Comparison of ENCODE assay signal across 25 mouse cellular contexts in the genomic region with DNA sequence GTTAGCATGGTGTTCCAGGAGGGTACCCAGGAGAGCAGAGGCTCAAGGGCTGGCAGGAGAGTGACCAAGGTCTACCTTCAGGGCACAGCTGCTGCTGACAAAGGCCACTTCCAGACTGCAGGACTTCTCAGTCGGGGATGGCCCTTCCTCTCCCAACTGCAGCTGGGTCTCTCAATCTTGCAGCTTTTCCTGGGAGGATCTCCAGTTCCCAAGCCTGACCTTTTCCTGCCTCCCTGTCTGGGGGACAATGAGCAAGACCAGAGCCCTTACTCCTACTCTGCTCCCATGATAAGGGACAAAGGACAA. TPM values are rescaled to one million over a fixed set of nuclear protein-coding genes. Genes with fewer than 3 reads are reported as not detected.
DNase-seq lines count a peak whose midpoint lies in the region; ATAC-seq and TF ChIP-seq lines count a peak whose summit lies in the region.
"Had no signal": no experiment of that assay in that cellular context is flagged by ENCODE, and none has a peak within 500 bp of the region (broad histone marks: within the 10 kb centered on the region; RNA-seq: fewer than 3 reads in every experiment).

No protein-coding gene starts in this region.

- no peaks in the 10 kb centered on the region for H3K27me3 ChIP-seq in heart, embryonic 12.5 days (replicated peaks)
- H3K27me3 ChIP-seq in hindbrain, embryonic 10.5 days (ENCODE audit: insufficient read depth, poor library complexity, severe bottlenecking): no peaks in the 10 kb centered on the region
- no peaks in the 10 kb centered on the region for H3K27me3 ChIP-seq in hindbrain, embryonic 14.5 days (ENCODE audit: control insufficient read depth, insufficient read depth, low read length)
- H3K27me3 ChIP-seq in limb, embryonic 10.5 days (ENCODE audit: low read depth, poor library complexity, severe bottlenecking): no peaks in the 10 kb centered on the region
- H3K27me3 ChIP-seq in myocyte (ENCODE audit: control insufficient read depth, insufficient read depth, insufficient read length): no peaks in the 10 kb centered on the region
- H3K27me3 ChIP-seq: CH12.LX; hindbrain, embryonic 15.5 days; limb, embryonic 13.5 days; liver, embryonic 15.5 days; lung, embryonic 15.5 days; neural tube, embryonic 13.5 days; Patski had no signal

- peaks cover 62% of the 10 kb centered on the region for H3K4me1 ChIP-seq in heart, embryonic 12.5 days (replicated peaks)
- peaks cover 63% of the 10 kb centered on the region for H3K4me1 ChIP-seq in hindbrain, embryonic 10.5 days (replicated peaks)
- H3K4me1 ChIP-seq in hindbrain, embryonic 14.5 days (replicated peaks; ENCODE audit: control insufficient read depth, insufficient read depth, low read length): no peaks in the 10 kb centered on the region
- peaks cover 27% of the 10 kb centered on the region for H3K4me1 ChIP-seq in limb, embryonic 10.5 days
- H3K4me1 ChIP-seq: liver, embryonic 15.5 days had no signal

- WGBS in heart, embryonic 12.5 days: 8% methylated on average over 1 of the region's 1 CpGs
- 60% methylated on average over 1 of the region's 1 CpGs for WGBS in hindbrain, embryonic 10.5 days
- 73% methylated on average over 1 of the region's 1 CpGs for WGBS in hindbrain, embryonic 14.5 days
- 61% methylated on average over 1 of the region's 1 CpGs for WGBS in limb, embryonic 10.5 days

- peak overlapping the region; percentile 72 for H3K27ac ChIP-seq in heart, embryonic 12.5 days (ENCODE audit: poor library complexity, severe bottlenecking)
- peak overlapping the region; percentile 9 for H3K27ac ChIP-seq in hindbrain, embryonic 10.5 days
- no peak overlapping the region for H3K27ac ChIP-seq in hindbrain, embryonic 14.5 days
- 0 out of 2 replicates have a peak overlapping the region, but pooled peaks have one; percentile 11 for H3K27ac ChIP-seq in limb, embryonic 10.5 days
- H3K27ac ChIP-seq: hindbrain, embryonic 15.5 days; liver, embryonic 15.5 days; lung, embryonic 15.5 days; neural tube, embryonic 13.5 days had no signal

- peaks cover 35% of the 10 kb centered on the region for H3K36me3 ChIP-seq in heart, embryonic 12.5 days
- peaks cover 28% of the 10 kb centered on the region for H3K36me3 ChIP-seq in hindbrain, embryonic 10.5 days
- 0 out of 2 replicates have a peak, but pooled peaks cover 4% of the 10 kb centered on the region for H3K36me3 ChIP-seq in hindbrain, embryonic 14.5 days (replicated peaks; ENCODE audit: control insufficient read depth, insufficient read depth)
- peaks cover 31% of the 10 kb centered on the region for H3K36me3 ChIP-seq in limb, embryonic 10.5 days
- peaks cover 16% of the 10 kb centered on the region for H3K36me3 ChIP-seq in myocyte (ENCODE audit: control insufficient read depth, insufficient read depth)
- H3K36me3 ChIP-seq: G1E; hindbrain, embryonic 15.5 days; liver, embryonic 15.5 days had no signal

- H3K4me2 ChIP-seq in heart, embryonic 12.5 days: no peak overlapping the region
- H3K4me2 ChIP-seq in hindbrain, embryonic 14.5 days (replicated peaks): no peak overlapping the region
- peak overlapping the region; percentile 35 for H3K4me2 ChIP-seq in myocyte (ENCODE audit: low read depth)
- H3K4me2 ChIP-seq: hindbrain, embryonic 15.5 days; limb, embryonic 13.5 days; liver, embryonic 15.5 days; lung, embryonic 15.5 days; neural tube, embryonic 13.5 days had no signal

- 0 out of 2 replicates have a peak overlapping the region, but pooled peaks have one; percentile 24 for H3K9ac ChIP-seq in heart, embryonic 12.5 days
- H3K9ac ChIP-seq in hindbrain, embryonic 14.5 days: no peak overlapping the region
- H3K9ac ChIP-seq: hindbrain, embryonic 15.5 days; limb, embryonic 13.5 days; liver, embryonic 15.5 days; lung, embryonic 15.5 days; neural tube, embryonic 13.5 days had no signal

- TF ChIP-seq POLR2A in myocyte (IDR thresholded peaks at IDR 0.05; ENCODE audit: insufficient read length, low read depth): no peak

- no peak overlapping the region for H3K4me3 ChIP-seq in heart, embryonic 12.5 days
- no peak overlapping the region for H3K4me3 ChIP-seq in hindbrain, embryonic 10.5 days
- no peak overlapping the region for H3K4me3 ChIP-seq in hindbrain, embryonic 14.5 days (replicated peaks; ENCODE audit: low read length)
- no peak overlapping the region for H3K4me3 ChIP-seq in limb, embryonic 10.5 days
- no peak overlapping the region for H3K4me3 ChIP-seq in myocyte
- H3K4me3 ChIP-seq: hindbrain, embryonic 15.5 days; limb, embryonic 13.5 days; liver, embryonic 15.5 days; lung, embryonic 15.5 days; megakaryocyte, embryonic 14.5 days; neural tube, embryonic 13.5 days had no signal

- peak; percentile 31; the same call in 1 of the 2 replicates for ATAC-seq in heart, embryonic 12.5 days (ENCODE audit: insufficient number of reproducible peaks, low FRiP score)
- ATAC-seq in hindbrain, embryonic 14.5 days (ENCODE audit: low FRiP score): no peak
- ATAC-seq: Patski had no signal

- H3ac ChIP-seq in myocyte (ENCODE audit: control insufficient read depth, insufficient read length): no peak overlapping the region

- no peak for DNase-seq in heart, adult 9 months (ENCODE audit: low spot score in 2 of 2)
- no peak for DNase-seq in hindbrain, embryonic 10.5 days (ENCODE audit: low spot score)
- DNase-seq in hindbrain, embryonic 14.5 days (ENCODE audit: low spot score): no peak
- DNase-seq in limb, embryonic 10.5 days (ENCODE audit: low spot score): no peak
- no peak for DNase-seq in layer of hippocampus, adult 9-10 months (ENCODE audit: low spot score)
- DNase-seq: adrenal gland, postnatal 36 days; B cell, adult 2 months; cerebellum, adult 11 months; cerebellum, adult 9-11 months; kidney, adult 2 months; kidney, postnatal 10 days; lung, postnatal 36 days; midbrain, embryonic 14.5 days; retina, postnatal 1 day had no signal

- no peaks in the 10 kb centered on the region for H3K79me2 ChIP-seq in myocyte (ENCODE audit: control insufficient read depth, insufficient read depth)

- no peaks in the 10 kb centered on the region for H3K9me3 ChIP-seq in heart, embryonic 12.5 days (replicated peaks)
- H3K9me3 ChIP-seq in hindbrain, embryonic 10.5 days: no peaks in the 10 kb centered on the region
- H3K9me3 ChIP-seq in hindbrain, embryonic 14.5 days (ENCODE audit: control insufficient read depth, low read length): no peaks in the 10 kb centered on the region
- no peaks in the 10 kb centered on the region for H3K9me3 ChIP-seq in limb, embryonic 10.5 days (replicated peaks)
- H3K9me3 ChIP-seq: G1E; hindbrain, embryonic 15.5 days; limb, embryonic 13.5 days; liver, embryonic 15.5 days; lung, embryonic 15.5 days; megakaryocyte, embryonic 14.5 days; neural tube, embryonic 13.5 days had no signal

TF ChIP-seq in myocyte, 11 proteins besides CTCF, POLR2A, EP300 and RAD21:
- TF ChIP-seq MYOG (IDR thresholded peaks at IDR 0.05; ENCODE audit: control insufficient read depth in 1 of 3, insufficient read depth in 1 of 3, insufficient read length in 2 of 3, low read depth in 2 of 3) (peak in 1 of 3 experiments; percentile 60), SRF (IDR thresholded peaks at IDR 0.05; ENCODE audit: control insufficient read depth, insufficient read length, low read depth) (no peak), MYOD1 (IDR thresholded peaks at IDR 0.05; ENCODE audit: control insufficient read depth in 1 of 3, insufficient read length in 2 of 3, low read depth in 2 of 3) (peak in 2 of 3 experiments; percentile 53 to 81), USF1 (IDR thresholded peaks at IDR 0.05; ENCODE audit: low read depth) (no peak), TCF12 (IDR thresholded peaks at IDR 0.05; ENCODE audit: insufficient read depth, poor library complexity, severe bottlenecking) (no peak), MAX (IDR thresholded peaks at IDR 0.05; ENCODE audit: low read depth) (no peak), E2F4 (IDR thresholded peaks at IDR 0.05; ENCODE audit: insufficient read depth) (no peak), CEBPB (IDR thresholded peaks at IDR 0.05; ENCODE audit: insufficient read depth, poor library complexity, severe bottlenecking) (no peak), POLR2AphosphoS2 (IDR thresholded peaks at IDR 0.05; ENCODE audit: insufficient read length, low read depth) (peak; percentile 16), REST (IDR thresholded peaks at IDR 0.05; ENCODE audit: insufficient read depth, insufficient read length) (no peak), TCF3 (IDR thresholded peaks at IDR 0.05; ENCODE audit: insufficient read length, low read depth) (no peak)

RNA-seq across cellular contexts. Expression of gene Emid1, which starts 41.5 kb away (rescaled TPM):
- 9.0 and 10.0 TPM in 2 replicates for polyA plus RNA-seq in heart, embryonic 12.5 days (2016; fragmentation: Nextera tagmentation; extraction: Ambion mirVana)
- polyA plus RNA-seq in hindbrain, embryonic 10.5 days (2016; fragmentation: Nextera tagmentation; extraction: Ambion mirVana): 31.9 and 40.0 TPM in 2 replicates
- polyA plus RNA-seq in hindbrain, embryonic 14.5 days (2014; fragmentation: Nextera tagmentation; extraction: Ambion mirVana): 14.7 and 17.8 TPM in 2 replicates
- 12.1 and 12.3 TPM in 2 replicates for polyA plus RNA-seq in limb, embryonic 10.5 days (2016; fragmentation: Nextera tagmentation; extraction: Ambion mirVana)
- 0.04 TPM for polyA plus RNA-seq in myocyte (2012; fragmentation: generic; extraction: Trizol)
- polyA plus RNA-seq: G1E, Patski had no signal
